Mouse (Mus musculus) thymus, postnatal 14 days (tissue): ENCODE measurements around the gene Spsb3.

Experiments
- DNase-seq: peaks from one replicate; pipeline ENCODE4 v3.0.0; 2021

Gene Spsb3

DNA sequence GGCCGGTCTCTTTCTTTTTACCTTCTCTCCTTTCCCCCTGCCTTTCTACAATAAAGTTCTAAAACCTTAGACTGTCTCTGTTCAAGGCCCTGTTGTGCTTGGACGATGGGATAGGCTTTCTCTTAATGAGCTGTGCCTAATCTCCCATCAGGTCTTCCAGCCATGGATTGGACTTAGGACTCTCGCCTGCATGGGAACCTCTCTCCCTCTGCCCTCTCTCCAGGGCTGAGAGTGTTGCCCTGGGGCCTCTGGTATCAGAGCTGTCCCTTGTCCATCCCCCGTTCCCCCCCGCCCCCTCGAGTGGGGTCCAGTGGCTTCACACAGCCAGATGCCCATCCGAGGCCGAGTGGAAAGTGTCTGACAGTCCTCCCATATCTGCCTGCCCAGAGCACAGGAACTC lies 11.5 kb upstream of the Spsb3 start:
- no peak for DNase-seq

DNA sequence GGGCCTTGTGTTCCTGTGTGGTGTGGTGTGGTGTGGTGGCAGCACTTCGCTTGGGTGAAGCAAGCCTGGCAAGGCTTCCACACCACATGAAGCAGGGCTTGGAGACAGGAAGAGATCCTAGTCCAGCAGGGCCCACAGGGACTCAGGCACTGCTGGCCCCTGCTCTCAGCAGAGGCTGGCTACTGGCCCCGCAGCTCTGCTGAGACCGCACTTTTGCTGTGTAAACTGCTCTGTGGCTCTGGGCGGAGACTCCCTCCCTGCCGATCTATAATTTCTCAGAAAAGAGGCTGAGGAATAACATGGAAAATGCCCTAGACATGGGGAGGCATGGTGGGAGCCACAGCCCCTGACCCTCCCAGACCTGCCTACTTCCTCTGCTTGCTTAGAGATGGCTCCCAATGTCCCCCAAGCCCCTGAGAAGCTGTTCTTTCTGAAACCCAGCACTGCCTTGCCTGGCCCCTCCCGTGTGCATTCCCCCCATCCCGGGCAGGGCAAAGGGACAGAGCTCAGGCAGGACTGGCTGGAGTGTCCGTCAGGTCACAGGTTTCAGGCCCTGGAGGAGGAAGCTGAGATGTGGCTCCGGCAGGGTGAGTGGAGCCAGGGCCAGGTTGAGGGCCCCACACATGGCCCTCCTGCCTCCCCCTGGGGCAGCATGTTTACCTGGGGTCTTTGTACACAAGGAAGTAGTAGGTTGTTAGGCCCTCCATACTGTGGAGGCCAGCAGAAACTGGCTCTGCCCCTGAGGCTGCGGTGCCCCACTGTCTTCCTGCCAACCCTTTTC lies 8.9 kb upstream of the Spsb3 start:
- DNase-seq, result no peak

DNA sequence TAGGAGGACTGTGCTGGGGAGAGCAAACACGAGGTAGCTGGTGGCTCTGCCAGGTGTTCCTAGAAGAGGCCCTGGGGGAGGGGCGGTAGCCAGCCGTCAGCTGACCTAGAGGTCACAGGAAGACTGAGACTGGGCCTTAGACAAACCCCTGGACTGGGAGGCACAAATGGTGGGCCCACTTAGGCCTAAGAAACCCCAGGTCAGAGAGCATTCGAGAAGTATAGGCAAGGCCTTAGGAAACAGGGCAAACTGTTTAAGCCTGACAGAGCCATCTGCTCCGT lies 8.4 kb upstream of the Spsb3 start:
- DNase-seq, result peak; percentile 68

DNA sequence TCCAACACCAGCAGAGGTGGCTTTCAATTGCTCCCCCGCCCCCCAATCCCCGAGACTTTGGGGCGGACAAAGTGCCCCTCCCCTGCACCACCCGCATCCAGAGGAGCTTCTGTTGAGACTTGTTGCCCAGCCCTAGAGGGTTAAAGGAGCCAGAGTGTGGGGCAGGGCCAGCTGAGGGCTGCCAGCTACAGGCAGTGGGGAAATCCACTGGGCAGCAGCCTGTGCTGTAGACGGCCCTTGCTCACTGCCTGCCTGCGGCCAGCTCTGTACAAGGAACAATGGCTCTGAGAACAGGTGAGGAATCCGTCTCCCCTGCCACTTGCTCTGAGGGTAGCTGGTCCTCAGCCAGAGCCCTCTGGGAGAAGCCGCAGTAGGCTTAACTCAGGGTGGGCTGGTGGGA lies 7.9 kb upstream of the Spsb3 start:
- DNase-seq, result no peak

DNA sequence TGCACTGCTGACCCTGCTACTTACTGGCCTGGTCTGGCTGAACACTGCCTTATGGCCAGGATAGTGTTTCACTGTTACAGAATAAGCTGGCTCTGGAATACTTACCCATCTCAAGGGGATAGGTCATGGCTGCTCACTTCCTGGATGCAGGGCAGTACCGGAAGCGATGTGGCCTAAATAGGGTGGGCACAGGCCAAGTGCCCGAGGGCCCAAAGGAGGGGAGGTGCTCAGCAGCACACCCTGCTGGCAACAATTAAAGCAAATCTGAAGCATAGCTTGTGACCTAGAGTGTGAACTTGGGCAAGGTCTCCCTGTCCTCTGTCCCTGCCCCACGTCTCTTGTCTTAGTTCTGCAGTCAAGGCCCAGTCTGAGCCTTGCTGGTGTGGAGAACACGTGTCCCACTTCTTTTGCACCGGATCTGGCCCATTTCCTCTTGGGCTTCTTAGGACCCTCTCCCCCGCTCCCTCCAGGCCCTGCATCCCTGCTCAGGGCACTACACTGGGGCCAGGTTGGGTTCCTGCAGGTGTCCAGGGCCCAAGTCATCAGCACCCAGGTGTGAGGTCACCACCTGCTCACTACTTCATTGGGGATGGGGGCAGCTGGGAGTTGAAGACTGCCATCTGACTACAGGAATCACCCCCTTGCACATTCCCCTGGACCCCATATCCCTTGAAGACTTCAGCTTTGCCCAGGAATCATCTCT lies 4.6 kb upstream of the Spsb3 start:
- peak; percentile 54 for DNase-seq

DNA sequence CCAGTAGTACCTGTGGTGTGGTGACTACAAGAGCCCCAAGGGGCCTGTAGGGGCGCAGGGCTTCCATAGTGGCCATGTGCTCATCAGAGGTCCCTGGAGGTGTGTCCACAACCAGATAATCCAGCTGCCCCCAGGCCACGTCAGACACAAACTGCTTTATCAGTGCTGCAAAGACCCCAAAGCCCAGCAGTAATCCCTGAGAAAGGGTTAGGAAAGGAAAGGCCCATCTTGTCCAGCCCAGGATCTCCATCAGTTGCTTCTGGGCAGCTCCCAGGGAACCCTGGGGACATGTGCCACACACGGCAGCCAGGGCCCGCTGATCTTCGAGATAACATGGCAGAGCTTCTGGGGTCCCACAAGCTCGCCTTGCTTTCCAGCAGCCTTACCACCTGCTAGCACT lies 2.1 kb upstream of the Spsb3 start:
- no peak for DNase-seq

DNA sequence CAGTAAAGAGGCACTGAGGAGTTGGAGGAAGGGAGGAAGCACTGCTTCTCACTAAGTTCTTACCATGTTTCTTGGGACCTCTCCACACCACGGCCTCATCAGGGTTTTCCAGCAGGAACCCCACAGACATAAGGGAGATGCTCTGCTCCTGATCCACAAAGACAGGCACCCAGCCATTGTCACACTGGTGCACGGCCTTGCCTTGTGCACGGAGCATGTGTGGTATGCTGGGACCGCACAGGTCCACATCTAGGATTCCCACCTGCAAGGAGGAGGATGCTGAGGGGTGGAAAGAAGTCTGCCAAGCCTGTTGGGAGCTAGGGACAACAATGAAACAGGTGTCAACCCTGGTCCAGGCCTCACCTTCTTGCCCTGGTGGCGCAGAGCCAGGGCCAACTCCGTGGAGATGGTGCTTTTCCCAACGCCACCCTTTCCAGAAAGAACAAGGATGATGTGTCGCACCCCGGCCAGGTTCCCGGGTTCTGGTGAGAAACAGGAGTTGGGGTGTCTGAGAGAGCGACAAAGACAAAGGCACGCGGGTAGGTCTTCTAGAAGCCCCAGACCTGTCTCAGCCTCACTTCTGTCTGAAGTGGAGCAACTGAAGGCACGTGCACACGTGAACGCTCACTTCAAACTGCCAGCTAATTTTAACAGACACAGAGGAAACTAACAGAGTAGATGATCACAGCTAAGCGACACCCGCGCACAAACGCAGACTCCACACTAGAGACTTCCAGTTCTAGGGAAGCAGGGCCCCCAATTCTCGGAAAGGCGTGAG lies 898 bp upstream of the Spsb3 start:
- DNase-seq, result no peak

DNA sequence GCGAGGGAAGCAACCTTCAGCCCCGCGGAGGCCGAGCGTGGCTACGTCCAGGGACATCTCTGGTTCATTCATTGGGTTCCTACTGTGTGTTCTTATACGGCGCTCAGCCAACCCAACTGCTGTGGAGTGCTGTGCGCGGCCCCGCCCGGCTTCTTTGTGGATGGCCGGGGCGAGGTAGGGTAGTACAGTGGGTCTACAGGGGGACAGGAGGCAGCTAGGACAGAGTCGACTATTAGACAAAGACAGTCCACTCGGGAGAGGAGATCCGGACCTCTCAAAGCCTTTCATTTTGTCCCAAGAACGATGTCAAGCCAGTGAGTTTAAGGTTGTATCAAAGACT lies 459 bp downstream of the Spsb3 start:
- no peak for DNase-seq

DNA sequence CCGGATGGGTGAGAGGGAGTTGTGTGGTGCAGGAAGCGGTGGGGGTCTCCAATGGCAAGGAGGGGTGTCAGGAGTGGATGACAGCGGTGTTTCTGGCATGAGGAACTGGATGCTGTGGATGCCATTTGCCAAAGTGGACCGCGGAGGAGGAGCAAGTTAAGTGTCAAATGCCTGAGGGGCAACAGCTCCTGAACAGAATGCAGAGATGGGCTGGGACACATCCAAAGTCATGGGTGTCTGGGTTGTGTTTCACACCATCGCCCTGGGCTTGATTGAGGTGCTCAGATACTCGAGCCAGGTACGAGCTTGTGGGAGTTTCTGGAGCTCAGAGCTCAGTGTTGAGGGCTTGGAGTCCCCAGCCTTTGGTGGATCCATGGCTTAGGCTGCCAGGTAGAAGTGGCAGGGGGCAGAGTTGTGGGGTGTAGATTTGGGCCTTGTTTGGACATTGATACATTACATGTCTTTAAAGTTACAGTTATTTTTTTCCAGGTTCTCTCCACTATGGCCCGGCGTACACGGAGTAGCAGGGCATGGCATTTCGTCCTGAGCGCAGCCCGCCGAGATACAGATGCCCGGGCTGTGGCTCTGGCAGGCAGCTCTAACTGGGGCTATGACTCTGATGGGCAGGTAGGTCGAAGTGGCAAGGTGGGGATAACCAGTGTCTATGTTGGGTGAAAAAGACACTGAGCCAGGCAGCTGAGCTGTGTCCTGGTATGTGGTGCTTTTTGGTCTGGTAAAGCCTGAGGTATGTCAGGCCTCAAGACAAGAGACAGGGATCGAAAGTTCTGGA lies 1.0 kb downstream of the Spsb3 start:
- peak; percentile 40 for DNase-seq

DNA sequence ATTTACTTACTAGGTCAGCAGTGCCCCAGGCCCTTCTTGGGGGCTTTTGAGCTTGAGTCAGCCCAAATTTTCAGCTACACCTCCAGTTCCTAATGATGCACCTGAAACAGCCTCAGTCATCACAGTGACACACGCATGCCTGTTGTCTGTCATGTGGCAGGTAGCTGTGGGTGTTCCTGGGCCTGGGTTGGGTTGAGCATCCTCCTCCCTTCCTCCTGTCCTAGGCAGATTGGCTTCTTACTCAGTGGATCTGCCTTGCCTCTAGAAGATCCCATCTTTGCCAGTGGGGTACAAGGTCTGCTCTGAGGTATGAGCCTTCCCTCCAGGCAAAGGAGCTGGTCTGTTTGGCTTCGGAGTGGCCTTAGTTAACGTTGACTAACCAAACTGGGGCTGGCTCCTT lies 2.4 kb downstream of the Spsb3 start:
- DNase-seq, result no peak

DNA sequence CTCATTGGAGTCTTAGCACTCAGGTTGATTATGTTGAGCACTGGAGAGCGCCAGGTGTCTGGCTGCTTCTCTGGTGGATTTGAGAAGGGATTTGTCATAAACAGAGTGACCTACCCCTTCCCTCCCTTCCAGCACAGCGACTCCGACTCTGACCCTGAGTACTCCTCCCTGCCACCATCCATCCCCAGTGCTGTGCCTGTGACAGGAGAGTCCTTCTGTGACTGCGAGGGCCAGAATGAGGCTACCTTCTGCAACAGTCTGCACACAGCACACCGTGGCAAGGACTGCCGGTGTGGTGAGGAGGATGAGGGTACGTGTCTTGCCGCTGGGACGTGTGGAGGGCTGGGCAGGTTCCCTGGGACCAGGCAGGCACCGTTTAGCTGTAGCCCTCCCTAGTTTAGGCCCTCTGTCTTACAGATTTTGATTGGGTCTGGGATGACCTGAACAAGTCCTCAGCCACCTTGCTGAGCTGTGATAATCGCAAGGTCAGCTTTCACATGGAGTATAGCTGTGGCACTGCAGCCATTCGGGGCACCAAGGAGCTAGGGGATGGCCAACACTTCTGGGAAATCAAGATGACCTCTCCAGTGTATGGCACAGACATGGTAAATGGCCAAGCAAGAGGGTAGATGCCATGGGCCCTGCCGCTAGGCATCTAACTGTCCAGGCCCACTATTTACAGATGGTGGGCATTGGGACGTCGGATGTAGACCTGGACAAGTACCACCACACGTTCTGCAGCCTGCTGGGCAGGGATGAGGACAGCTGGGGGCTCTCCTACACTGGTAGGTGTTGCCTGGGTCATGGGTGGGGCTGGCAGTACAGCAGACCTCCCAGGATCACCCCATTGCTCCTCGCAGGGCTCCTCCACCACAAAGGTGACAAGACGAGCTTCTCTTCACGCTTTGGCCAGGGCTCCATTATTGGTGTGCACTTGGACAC lies 4.0 kb downstream of the Spsb3 start:
- no peak for DNase-seq

DNA sequence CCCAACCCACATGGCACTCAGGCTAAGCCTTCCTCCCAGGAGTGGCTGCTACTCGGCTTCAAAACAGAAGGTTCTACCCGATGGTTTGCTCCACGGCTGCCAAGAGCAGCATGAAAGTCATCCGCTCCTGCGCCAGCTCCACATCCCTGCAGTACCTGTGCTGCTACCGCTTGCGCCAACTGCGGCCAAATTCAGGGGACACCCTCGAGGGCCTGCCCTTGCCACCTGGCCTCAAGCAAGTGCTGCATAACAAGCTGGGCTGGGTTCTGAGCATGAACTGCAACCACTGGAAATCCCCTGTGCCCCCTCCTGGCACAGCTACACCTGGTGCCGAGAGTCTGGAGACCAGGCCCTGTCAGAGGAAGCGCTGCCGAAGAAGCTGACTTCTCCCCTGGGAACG lies 4.9 kb downstream of the Spsb3 start:
- no peak for DNase-seq

DNA sequence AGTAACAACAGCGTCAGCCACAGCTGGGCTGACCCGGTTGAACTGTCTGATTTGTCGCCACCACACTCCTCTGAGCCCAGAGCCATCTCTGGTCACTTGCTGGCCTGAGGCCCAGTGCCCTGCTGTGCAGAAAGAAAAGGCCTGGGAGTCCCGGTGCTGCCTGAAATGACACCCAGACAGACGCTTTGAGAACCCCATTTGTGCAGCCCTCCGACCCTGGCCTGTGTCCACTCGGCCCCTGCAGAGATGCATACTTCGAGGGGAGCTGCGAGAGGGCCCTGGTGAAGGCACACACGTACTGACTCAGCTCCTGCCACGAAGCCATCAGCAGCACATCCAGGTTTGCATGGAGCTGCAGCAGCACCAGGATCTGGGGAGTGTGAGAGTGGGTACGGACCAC lies 6.3 kb downstream of the Spsb3 start:
- DNase-seq, result no peak

DNA sequence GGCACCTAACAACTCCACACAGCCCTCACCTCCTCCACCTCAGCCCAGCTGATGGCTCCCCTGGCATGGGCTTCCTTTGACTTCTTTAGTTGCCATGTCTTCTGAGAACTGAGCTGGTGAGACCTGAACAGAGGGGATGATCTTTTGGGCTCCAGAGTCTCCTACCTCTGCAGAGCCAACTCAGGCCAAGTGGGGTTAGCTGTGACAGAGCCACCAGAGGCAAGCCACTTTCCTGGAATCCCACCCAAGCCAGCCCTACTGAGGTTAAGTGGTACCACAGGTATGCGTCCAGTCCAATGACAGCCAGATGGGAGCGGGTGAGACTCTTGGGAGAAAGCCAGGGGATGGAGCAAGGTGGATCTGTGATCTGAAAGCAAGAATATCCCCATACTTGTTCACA lies 6.8 kb downstream of the Spsb3 start:
- DNase-seq, result no peak

DNA sequence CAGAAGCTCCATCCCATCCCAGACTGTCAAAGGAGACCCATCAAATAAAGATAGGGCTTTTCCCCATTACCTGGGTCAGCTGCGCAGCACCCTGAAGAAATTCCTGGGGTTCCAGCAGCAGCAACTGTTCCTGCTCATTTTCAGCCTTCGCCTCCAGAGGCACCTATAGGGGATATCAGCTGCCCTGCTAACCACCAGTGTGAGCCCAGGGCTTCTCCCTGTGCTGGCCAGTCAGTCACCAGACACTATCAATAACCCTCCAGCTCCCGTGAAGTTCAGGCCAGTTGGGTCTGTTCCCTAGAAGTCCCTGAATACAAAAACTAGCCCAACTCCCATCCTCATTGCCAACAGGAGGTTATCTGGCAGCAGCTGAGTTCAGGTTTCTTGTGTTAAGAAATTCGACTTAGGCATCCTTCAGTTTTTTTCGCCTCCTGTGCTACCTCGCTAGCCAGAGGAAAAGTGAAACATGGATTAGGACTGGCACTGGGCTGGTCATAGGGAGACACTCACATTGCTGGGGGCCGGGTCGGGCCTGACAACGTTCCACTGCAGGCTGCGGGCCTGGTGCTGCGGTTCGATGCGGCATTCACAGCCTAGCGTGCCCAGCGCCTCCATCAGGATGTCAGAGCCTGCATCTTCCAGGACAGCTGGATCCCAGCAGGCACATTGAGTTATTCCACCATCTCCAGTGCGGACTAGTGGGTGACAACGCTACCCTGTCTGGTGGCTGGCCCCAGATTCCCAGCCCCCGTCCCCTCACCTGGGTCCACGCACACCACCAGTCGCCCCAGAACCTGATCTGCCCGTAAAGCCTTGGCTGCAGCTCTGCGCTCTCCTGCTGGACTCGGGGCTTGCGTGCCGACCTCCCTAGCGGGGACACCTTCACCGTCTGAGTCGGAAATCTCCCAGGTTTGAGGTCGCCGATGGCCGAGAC lies 7.9 kb downstream of the Spsb3 start:
- no peak for DNase-seq

DNA sequence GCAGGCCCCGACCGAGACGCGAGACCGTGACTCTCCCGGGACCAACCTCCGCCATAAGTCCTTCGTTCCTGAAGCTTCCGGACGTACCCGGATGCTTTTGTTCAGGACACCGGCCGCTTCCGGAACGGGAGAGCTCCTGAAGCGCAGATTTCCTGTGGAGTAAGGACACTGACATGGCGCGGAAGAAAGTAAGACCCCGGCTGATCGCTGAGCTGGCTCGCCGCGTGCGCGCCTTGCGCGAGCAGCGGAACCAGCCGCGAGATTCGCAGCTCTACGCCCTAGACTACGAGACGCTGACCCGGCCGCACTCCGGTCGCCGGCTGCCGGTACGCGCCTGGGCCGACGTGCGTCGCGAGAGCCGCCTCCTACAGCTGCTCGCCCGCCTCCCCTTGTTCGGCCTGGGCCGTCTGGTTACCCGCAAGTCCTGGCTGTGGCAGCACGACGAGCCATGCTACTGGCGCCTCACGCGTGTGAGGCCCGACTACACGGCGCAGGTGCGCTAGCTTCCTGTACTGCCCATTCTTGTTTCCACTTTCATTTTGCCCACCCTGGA lies 8.6 kb downstream of the Spsb3 start, which contains the start of the genes Eme2 and Mrps34:
Gene Eme2 (minus strand): TSS at position 93 of the 553 bp plus-strand sequence.
Gene Mrps34 (plus strand): TSS at position 122 of the 553 bp plus-strand sequence.
- DNase-seq, result peak; percentile 78

DNA sequence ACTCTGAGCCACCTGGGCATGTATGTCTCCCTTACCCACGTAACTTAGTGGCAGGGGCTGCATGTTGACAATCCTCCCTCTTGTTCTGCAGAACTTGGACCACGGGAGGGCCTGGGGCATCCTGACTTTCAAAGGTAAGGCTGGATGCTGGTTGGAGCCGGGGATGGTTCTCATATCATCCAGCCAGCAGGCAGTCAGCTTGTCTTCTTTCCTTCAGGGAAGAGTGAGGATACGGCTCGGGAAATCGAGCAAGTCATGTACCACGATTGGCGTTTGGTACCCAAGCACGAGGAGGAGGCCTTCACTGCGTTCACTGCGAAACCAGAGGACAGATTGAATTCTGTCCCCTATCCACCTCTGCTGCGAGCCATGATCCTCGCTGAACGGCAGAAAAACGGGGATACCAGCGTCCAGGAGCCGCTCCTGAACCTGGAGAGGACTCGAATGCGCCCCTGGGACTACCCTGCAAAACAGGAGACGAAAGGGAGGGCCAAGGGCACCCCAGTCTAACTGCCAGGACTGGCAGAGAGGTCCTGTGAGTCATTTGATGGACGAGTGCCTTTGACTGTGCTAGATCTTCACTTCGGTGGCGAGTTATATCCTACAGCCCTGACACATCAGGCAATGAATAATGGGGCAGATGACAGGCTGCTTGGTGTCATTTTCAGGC lies 9.3 kb downstream of the Spsb3 start:
- peak; percentile 31 for DNase-seq

DNA sequence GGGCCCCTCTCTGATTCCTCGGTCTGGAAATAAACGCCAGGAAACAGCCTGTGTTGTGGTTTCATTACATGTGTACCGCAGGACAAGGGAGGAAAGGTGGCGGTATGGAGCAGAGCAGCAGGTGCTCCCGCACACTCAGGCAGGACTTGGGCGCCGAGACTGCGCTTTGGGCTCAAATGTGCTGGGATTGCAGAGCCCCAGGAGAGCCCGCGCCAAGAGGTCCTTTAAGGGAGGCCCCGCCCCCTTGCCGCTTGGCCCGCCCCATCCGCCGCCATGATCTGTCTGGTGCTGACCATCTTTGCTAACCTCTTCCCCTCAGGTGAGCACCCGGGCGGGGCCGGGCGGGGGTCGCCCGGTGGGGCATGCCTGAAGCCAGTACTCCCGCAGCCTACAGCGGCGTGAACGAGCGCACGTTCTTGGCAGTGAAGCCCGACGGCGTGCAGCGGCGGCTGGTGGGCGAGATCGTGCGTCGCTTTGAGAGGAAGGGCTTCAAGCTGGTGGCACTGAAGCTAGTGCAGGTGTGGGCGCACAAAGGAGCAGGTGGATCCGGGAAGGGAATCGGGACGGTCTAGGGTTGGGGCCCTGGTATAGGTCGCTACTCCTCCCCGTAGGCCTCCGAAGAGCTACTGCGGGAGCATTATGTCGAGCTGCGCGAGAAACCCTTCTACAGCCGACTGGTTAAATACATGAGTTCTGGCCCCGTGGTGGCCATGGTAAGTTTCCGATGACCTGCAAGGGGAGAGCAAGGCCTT lies 10.0 kb downstream of the Spsb3 start, which contains the start of gene Nme3:
Gene Nme3 (plus strand): TSS at position 260 of the 752 bp plus-strand sequence.
- peak; percentile 81 for DNase-seq

DNA sequence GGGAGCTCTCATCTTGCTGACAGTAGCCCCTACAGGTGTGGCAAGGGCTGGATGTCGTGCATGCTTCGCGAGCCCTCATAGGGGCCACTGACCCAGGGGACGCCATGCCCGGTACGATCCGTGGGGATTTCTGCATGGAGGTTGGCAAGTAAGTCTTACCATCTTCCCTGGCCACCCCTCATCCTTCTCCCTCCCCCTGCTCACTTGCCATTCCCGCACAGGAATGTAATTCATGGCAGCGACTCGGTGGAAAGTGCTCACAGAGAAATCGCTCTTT lies 10.5 kb downstream of the Spsb3 start:
- no peak for DNase-seq
